Mouse (Mus musculus) limb, embryonic 11.5 days (tissue): Measurements from ENCODE around the gene Crip1. TPM values are rescaled to one million over a fixed set of nuclear protein-coding genes. Genes with fewer than 3 reads are reported as not detected.
A peak's percentile ranks its signal among the peaks of the same experiment; 100 is the strongest.
"Not testable (repeated sequence)": the region's sequence is repeated elsewhere in the genome, so short reads cannot be mapped to it uniquely, and the experiment has no call there.

Source experiments
- ATAC-seq: fragments of 200-750 bp; cut with Nextera tagmentation; 2 replicates; pipeline ENCODE4 v1.8.0; 2017; ENCODE audit warnings: low read depth; ENCODE audit not compliant: insufficient number of reproducible peaks, low FRiP score, low TSS enrichment
- DNase-seq: peaks from one replicate; pipeline ENCODE4 v3.0.0-alpha.2; 2015; ENCODE audit warnings: low spot score
- H3K27ac ChIP-seq: fragments of 300-500 bp; sonication (generic); replicated peaks from 2 replicates; pipeline ENCODE4 v1.5.1; 2014; ENCODE audit warnings: low read depth, mild to moderate bottlenecking, low read length
- H3K27me3 ChIP-seq: fragments of 300-500 bp; sonication (generic); 2 replicates; pipeline ENCODE4 v1.6.1; 2014; ENCODE audit warnings: mild to moderate bottlenecking, low read length, mixed read lengths; ENCODE audit not compliant: control insufficient read depth, insufficient read depth
- H3K36me3 ChIP-seq: fragments of 300-500 bp; sonication (generic); 2 replicates; pipeline ENCODE4 v1.6.1; 2014; ENCODE audit warnings: mild to moderate bottlenecking, low read length, moderate library complexity, mixed read lengths; ENCODE audit not compliant: control insufficient read depth, insufficient read depth
- H3K4me1 ChIP-seq: fragments of 300-500 bp; sonication (generic); 2 replicates; pipeline ENCODE4 v1.6.1; 2014; ENCODE audit warnings: low read length, mixed read lengths; ENCODE audit not compliant: control insufficient read depth, insufficient read depth
- H3K4me2 ChIP-seq: fragments of 300-500 bp; sonication (generic); 2 replicates; pipeline ENCODE4 v1.6.1; 2014; ENCODE audit warnings: low read depth, mild to moderate bottlenecking, moderate library complexity; ENCODE audit not compliant: severe bottlenecking
- H3K4me3 ChIP-seq: fragments of 300-500 bp; sonication (generic); 2 replicates; pipeline ENCODE4 v1.5.1; 2014; ENCODE audit warnings: low read depth, low read length
- H3K9ac ChIP-seq: fragments of 300-500 bp; sonication (generic); 2 replicates; pipeline ENCODE4 v1.6.1; 2014; ENCODE audit warnings: mild to moderate bottlenecking, low read length
- H3K9me3 ChIP-seq: fragments of 300-500 bp; sonication (generic); 2 replicates; pipeline ENCODE4 v1.6.1; 2016; ENCODE audit warnings: low read length; ENCODE audit not compliant: control insufficient read depth
- WGBS: fragments of 180-500 bp; shearing (Covaris S2); extraction: QIAGEN DNeasy Blood & Tissue Kit; methylation state at CpG from one replicate; pipeline ENCODE4 v1.1.7; 2014; 5-methylcytosine and 5-hydroxymethylcytosine counted together
- polyA plus RNA-seq: library from polyadenylated mRNA; unstranded; fragments of >200 nt; fragmentation: Nextera tagmentation; extraction: Ambion mirVana; gene quantifications from 2 replicates; pipeline ENCODE4 v1.2.1, GENCODE M21; 2014

The Crip1 gene
- polyA plus RNA-seq, 1 experiment from 2014 or later: 62.8 TPM

DNA sequence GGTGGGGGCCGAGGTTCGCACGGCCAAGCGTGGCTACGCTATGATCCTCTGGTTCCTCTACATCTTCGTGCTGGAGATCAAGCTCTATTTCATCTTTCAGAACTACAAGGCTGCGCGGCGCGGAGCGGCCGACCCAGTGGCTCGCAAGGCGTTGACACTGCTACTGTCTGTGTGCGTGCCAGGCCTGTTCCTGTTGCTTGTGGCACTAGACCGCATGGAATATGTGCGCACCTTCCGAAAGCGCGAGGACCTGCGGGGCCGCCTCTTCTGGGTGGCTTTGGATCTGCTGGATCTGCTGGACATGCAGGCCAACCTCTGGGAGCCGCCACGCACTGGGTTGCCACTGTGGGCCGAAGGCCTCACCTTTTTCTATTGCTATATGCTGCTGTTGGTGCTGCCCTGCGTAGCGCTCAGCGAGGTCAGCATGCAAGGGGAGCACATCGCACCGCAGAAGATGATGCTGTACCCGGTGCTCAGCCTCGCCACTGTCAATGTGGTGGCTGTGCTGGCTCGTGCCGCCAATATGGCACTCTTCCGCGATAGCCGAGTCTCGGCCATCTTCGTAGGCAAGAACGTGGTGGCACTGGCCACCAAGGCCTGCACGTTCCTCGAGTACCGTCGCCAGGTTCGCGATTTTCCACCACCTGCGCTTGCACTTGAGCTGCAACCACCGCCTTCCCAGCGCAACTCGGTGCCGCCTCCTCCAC, 42.4 kb downstream of the Crip1 start:
- peaks cover 7% of the 10 kb centered on the region; the same call in 1 of the 2 replicates for H3K27me3 ChIP-seq
- no peak for ATAC-seq
- no peak overlapping the region for H3K27ac ChIP-seq

DNA sequence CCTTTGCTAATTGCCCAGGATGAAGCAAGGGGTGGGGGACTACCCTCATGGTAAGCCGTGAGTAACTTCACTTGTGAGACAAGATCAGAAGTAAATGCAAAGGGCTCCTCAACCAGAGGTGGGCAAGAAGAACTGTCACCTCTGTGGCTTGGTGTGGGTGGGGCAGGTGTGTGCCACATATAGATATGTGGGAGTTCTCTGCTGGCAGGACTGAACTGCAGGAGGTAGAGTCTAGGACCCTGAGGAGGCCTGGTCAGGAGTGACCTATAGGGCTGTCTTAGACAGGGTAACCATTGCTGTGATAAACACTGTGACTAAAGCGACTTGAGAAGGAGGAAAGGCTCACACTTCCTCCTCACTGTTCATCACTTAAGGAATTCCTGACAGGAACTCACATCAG, 47.3 kb downstream of the Crip1 start:
- no peak for ATAC-seq
- WGBS: 49% methylated on average over 2 of the region's 2 CpGs
- Histone ChIP-seq H3K4me3 (no peak overlapping the region), H3K9ac (no peak overlapping the region), H3K9me3 (no peaks in the 10 kb centered on the region), H3K27me3 (no peaks in the 10 kb centered on the region), H3K4me1 (no peaks in the 10 kb centered on the region), H3K4me2 (no peak overlapping the region), H3K36me3 (no peaks in the 10 kb centered on the region; the same call in 1 of the 2 replicates), H3K27ac (no peak overlapping the region)
- DNase-seq: no peak

More for the DNA sequence above, 42.4 kb downstream of the Crip1 start:
- Histone ChIP-seq H3K4me1 (peaks cover 10% of the 10 kb centered on the region; the same call in 1 of the 2 replicates), H3K4me3 (no peak overlapping the region), H3K9ac (no peak overlapping the region), H3K4me2 (peak overlapping the region; percentile 81; the same call in 1 of the 2 replicates), H3K36me3 (no peaks in the 10 kb centered on the region; the same call in 1 of the 2 replicates), H3K9me3 (no peaks in the 10 kb centered on the region)
- 87% methylated on average over 51 of the region's 51 CpGs for WGBS
- DNase-seq: no peak

DNA sequence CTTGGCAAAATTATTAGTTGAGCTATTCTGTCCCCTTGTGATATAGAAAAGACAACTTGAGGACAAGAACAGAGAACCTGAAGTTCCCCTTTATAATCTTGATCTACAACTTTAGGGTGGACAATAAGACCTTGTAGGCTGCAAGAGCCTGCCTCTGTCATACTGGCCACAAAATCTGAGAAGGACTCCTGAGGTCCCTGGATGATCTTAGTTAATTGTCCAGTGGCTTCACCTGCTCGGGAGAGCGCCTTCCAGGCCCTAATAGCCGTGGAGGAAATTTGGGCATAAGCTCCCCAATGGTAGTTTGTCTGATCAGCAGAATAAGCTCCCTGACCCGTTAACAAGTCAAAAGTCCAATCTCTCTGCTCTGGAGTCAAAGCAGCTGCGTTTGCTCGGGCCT, 53.0 kb downstream of the Crip1 start:
- WGBS: 86% methylated on average over 3 of the region's 6 CpGs
- H3K4me2 ChIP-seq, H3K27me3 ChIP-seq, H3K4me1 ChIP-seq, ATAC-seq, H3K27ac ChIP-seq, H3K9ac ChIP-seq, DNase-seq, H3K9me3 ChIP-seq, H3K36me3 ChIP-seq, H3K4me3 ChIP-seq: not testable (repeated sequence)

DNA sequence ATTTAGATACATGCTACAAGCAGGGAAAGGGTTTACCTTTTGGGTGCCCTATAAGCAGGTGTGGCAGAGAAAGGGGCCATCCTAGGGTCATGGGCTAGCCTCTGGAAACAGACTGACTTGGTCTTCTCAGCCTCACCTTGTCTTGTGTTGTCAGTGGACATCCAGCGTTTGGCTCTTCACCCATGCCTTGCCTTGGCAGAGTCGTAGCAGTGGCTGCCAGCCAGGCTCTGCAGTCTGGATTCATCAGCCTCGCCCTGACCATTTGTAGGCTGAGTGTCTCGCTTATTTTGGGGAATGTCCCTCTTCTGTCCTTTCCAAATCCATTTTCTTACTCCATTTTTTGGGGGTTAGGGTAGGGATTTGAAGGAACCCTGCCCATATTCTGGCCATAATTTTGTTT, 55.2 kb downstream of the Crip1 start:
- no peaks in the 10 kb centered on the region for H3K36me3 ChIP-seq
- 92% methylated on average over 4 of the region's 4 CpGs for WGBS
- H3K27ac ChIP-seq: no peak overlapping the region
- ATAC-seq (no peak), DNase-seq (no peak)
- H3K9me3 ChIP-seq: no peaks in the 10 kb centered on the region
- no peaks in the 10 kb centered on the region for H3K4me1 ChIP-seq
- H3K9ac ChIP-seq: no peak overlapping the region
- H3K27me3 ChIP-seq: no peaks in the 10 kb centered on the region
- no peak overlapping the region for H3K4me3 ChIP-seq
- no peak overlapping the region for H3K4me2 ChIP-seq

DNA sequence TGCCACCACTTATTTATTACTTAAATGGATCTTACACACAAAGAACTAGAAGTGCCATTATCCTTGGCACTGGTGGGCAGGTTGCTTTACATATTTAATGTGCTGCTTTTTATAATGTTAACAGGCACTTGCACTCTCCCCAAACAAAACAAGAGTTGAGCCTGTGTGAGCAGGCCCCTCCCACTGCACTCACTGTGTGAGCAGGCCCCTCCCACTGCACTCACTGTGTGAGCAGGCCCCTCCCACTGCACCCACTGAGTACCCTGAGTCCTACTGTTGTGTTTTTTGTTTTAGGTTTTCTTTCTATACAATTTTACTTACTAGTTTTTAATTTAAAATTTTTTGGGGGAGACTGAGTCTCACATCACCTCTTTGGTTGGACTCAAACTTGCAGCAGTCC, 55.9 kb downstream of the Crip1 start:
- no peaks in the 10 kb centered on the region for H3K36me3 ChIP-seq
- no peaks in the 10 kb centered on the region for H3K4me1 ChIP-seq
- H3K9ac ChIP-seq: no peak overlapping the region
- DNase-seq: no peak
- no peak overlapping the region for H3K27ac ChIP-seq
- H3K4me3 ChIP-seq: no peak overlapping the region
- H3K9me3 ChIP-seq: no peaks in the 10 kb centered on the region
- no peak for ATAC-seq
- H3K4me2 ChIP-seq: no peak overlapping the region
- no peaks in the 10 kb centered on the region for H3K27me3 ChIP-seq

Other genes with a start within 250 kb of the Crip1 start
- 4.0 and 4.7 TPM in 2 replicates for gene Jag2, start 216.5 kb upstream of the Crip1 start, polyA plus RNA-seq
- gene Nudt14, start 204.2 kb upstream of the Crip1 start, polyA plus RNA-seq: 87.9 and 90.1 TPM in 2 replicates
- 26.4 and 27.4 TPM in 2 replicates for gene Btbd6, start 169.8 kb upstream of the Crip1 start, polyA plus RNA-seq
- 58.8 and 63.0 TPM in 2 replicates for gene Brf1, start 145.6 kb upstream of the Crip1 start, polyA plus RNA-seq
- 11.7 and 13.5 TPM in 2 replicates for gene Pacs2, start 131.8 kb upstream of the Crip1 start, polyA plus RNA-seq
- gene Tex22, start 71.8 kb upstream of the Crip1 start, polyA plus RNA-seq: 0.21 TPM in 1 of 2 replicates, not detected in the other
- gene Mta1, start 48.0 kb upstream of the Crip1 start, polyA plus RNA-seq: 24.2 and 26.4 TPM in 2 replicates
- 49.7 and 53.8 TPM in 2 replicates for gene Crip2, start 6.1 kb upstream of the Crip1 start, polyA plus RNA-seq
- gene Tedc1, start 10.1 kb downstream of the Crip1 start, polyA plus RNA-seq: 39.9 and 41.3 TPM in 2 replicates
- gene Tmem121, start 39.6 kb downstream of the Crip1 start, polyA plus RNA-seq: 8.0 and 12.0 TPM in 2 replicates